Mouse (Mus musculus): Measurements from ENCODE around the gene Mb21d2. TPM values are rescaled to one million over a fixed set of nuclear protein-coding genes. Genes with fewer than 3 reads are reported as not detected.

Mb21d2 gene
- polyA plus RNA-seq, 1 experiment from 2014 or later: 7.2 TPM

- no peaks in the 10 kb centered on the region for H3K36me3 ChIP-seq
- WGBS: 63% methylated on average over 5 of the region's 5 CpGs
- H3K4me1 ChIP-seq: no peaks in the 10 kb centered on the region
- H3K4me2 ChIP-seq: no peak overlapping the region
- no peak overlapping the region for H3K4me3 ChIP-seq
- no peaks in the 10 kb centered on the region for H3K9me3 ChIP-seq
- no peak for ATAC-seq (ENCODE audit: borderline replicate concordance, extremely low read depth, low FRiP score, low TSS enrichment)
- no peak overlapping the region for H3K9ac ChIP-seq
- no peaks in the 10 kb centered on the region for H3K27me3 ChIP-seq
- no peak overlapping the region for H3K27ac ChIP-seq
These were observed 110.7 kb downstream of the Mb21d2 start for GRCm38 (mm10) chr16:28818749-28819285.

- Histone ChIP-seq H3K9ac (no peak overlapping the region), H3K4me3 (no peak overlapping the region), H3K4me1 (no peaks in the 10 kb centered on the region), H3K36me3 (no peaks in the 10 kb centered on the region), H3K4me2 (no peak overlapping the region), H3K27me3 (no peaks in the 10 kb centered on the region), H3K27ac (no peak overlapping the region), H3K9me3 (no peaks in the 10 kb centered on the region)
- ATAC-seq (ENCODE audit: borderline replicate concordance, extremely low read depth, low FRiP score, low TSS enrichment): no peak
- WGBS: 78% methylated on average over 1 of the region's 1 CpGs
These were observed 116.2 kb downstream of the Mb21d2 start for GRCm38 (mm10) chr16:28813290-28813689.

GRCm38 (mm10) chr16:28809089-28809488 lies 120.4 kb downstream of the Mb21d2 start:
- H3K9ac ChIP-seq: no peak overlapping the region
- no peaks in the 10 kb centered on the region for H3K4me1 ChIP-seq
- no peaks in the 10 kb centered on the region for H3K36me3 ChIP-seq
- ATAC-seq (ENCODE audit: borderline replicate concordance, extremely low read depth, low FRiP score, low TSS enrichment): peak; percentile 64; the same call in 1 of the 2 replicates
- WGBS: 7% methylated on average over 1 of the region's 1 CpGs
- no peak overlapping the region for H3K4me3 ChIP-seq
- no peaks in the 10 kb centered on the region for H3K9me3 ChIP-seq
- H3K27me3 ChIP-seq: no peaks in the 10 kb centered on the region
- no peak overlapping the region for H3K27ac ChIP-seq
- no peak overlapping the region for H3K4me2 ChIP-seq

GRCm38 (mm10) chr16:28793115-28793514 lies 136.4 kb downstream of the Mb21d2 start:
- ATAC-seq (ENCODE audit: borderline replicate concordance, extremely low read depth, low FRiP score, low TSS enrichment): no peak
- Histone ChIP-seq H3K27me3 (no peaks in the 10 kb centered on the region), H3K4me3 (no peak overlapping the region), H3K9me3 (no peaks in the 10 kb centered on the region), H3K4me1 (no peaks in the 10 kb centered on the region), H3K4me2 (no peak overlapping the region), H3K9ac (no peak overlapping the region), H3K27ac (no peak overlapping the region), H3K36me3 (no peaks in the 10 kb centered on the region)
- under 1% methylated on average over 4 of the region's 4 CpGs for WGBS

Other genes with a start within 250 kb of the Mb21d2 start
- 2.1 and 3.4 TPM in 2 replicates for gene Fgf12, start 176.6 kb downstream of the Mb21d2 start, polyA plus RNA-seq (2015; fragmentation: Nextera tagmentation; extraction: Ambion mirVana)